ENCODE assay signal across 21 mouse cellular contexts in the genomic region with DNA sequence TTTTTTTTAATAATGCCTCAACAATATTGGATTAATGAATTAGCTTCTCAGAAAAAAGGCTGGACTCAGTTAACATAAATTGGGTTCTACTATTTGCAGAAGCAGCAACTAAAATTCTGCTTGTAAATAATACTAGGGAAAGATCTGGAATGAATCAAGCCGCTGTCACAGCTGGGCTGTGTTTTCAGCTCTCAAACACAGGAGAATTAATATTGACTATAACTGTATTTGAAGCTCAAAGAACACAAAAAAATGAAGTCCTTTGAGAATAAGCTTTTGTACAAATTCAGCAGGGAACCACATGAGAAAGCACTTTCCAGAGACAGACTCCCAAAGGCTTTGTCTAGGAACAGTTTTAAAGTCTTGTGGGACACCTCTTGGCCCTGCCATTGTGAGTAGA.
DNase-seq lines count a peak whose midpoint lies in the region; ATAC-seq lines count a peak whose summit lies in the region.
"Had no signal": no experiment of that assay in that cellular context is flagged by ENCODE, and none has a peak within 500 bp of the region (broad histone marks: within the 10 kb centered on the region; RNA-seq: fewer than 3 reads in every experiment).

No protein-coding gene starts in this region.

- H3K4me3 ChIP-seq in embryonic facial prominence, embryonic 11.5 days (ENCODE audit: low read depth, low read length) = no peak overlapping the region
- no peak overlapping the region for H3K4me3 ChIP-seq in embryonic facial prominence, embryonic 10.5 days
- H3K4me3 ChIP-seq in kidney, embryonic 16.5 days (ENCODE audit: low read length) = no peak overlapping the region
- no peak overlapping the region for H3K4me3 ChIP-seq in embryonic facial prominence, embryonic 13.5 days
- H3K4me3 ChIP-seq in limb, embryonic 12.5 days (replicated peaks) = no peak overlapping the region
- H3K4me3 ChIP-seq: forebrain, embryonic 13.5 days; hindbrain, embryonic 12.5 days; liver, embryonic 12.5 days; midbrain, embryonic 10.5 days; neural tube, embryonic 15.5 days had no signal

- H3K36me3 ChIP-seq in embryonic facial prominence, embryonic 11.5 days (replicated peaks; ENCODE audit: control insufficient read depth, insufficient read depth, low read depth, low read length) = no peaks in the 10 kb centered on the region
- no peaks in the 10 kb centered on the region for H3K36me3 ChIP-seq in embryonic facial prominence, embryonic 10.5 days (replicated peaks)
- H3K36me3 ChIP-seq in kidney, embryonic 16.5 days (ENCODE audit: insufficient read depth, low read length) = no peaks in the 10 kb centered on the region
- H3K36me3 ChIP-seq in embryonic facial prominence, embryonic 13.5 days = no peaks in the 10 kb centered on the region
- H3K36me3 ChIP-seq in limb, embryonic 12.5 days = no peaks in the 10 kb centered on the region
- H3K36me3 ChIP-seq: hindbrain, embryonic 12.5 days; liver, embryonic 12.5 days; midbrain, embryonic 10.5 days; neural tube, embryonic 15.5 days had no signal

- H3K4me2 ChIP-seq in embryonic facial prominence, embryonic 11.5 days (ENCODE audit: low read depth, low read length) = no peak overlapping the region
- no peak overlapping the region for H3K4me2 ChIP-seq in kidney, embryonic 16.5 days (replicated peaks; ENCODE audit: low read depth, low read length)
- H3K4me2 ChIP-seq in embryonic facial prominence, embryonic 13.5 days = no peak overlapping the region
- H3K4me2 ChIP-seq in limb, embryonic 12.5 days = no peak overlapping the region
- H3K4me2 ChIP-seq: forebrain, embryonic 13.5 days; hindbrain, embryonic 12.5 days; liver, embryonic 12.5 days; neural tube, embryonic 15.5 days had no signal

- WGBS in embryonic facial prominence, embryonic 11.5 days = 87% methylated on average over 1 of the region's 1 CpGs
- WGBS in embryonic facial prominence, embryonic 10.5 days = 83% methylated on average over 1 of the region's 1 CpGs
- WGBS in kidney, embryonic 16.5 days = 73% methylated on average over 1 of the region's 1 CpGs
- WGBS in embryonic facial prominence, embryonic 13.5 days = 31% methylated on average over 1 of the region's 1 CpGs
- 54% methylated on average over 1 of the region's 1 CpGs for WGBS in limb, embryonic 12.5 days

- H3K27me3 ChIP-seq in embryonic facial prominence, embryonic 11.5 days (ENCODE audit: control insufficient read depth, insufficient read depth, low read length) = no peaks in the 10 kb centered on the region
- no peaks in the 10 kb centered on the region for H3K27me3 ChIP-seq in embryonic facial prominence, embryonic 10.5 days (replicated peaks; ENCODE audit: low read depth, poor library complexity, severe bottlenecking)
- H3K27me3 ChIP-seq in kidney, embryonic 16.5 days (ENCODE audit: insufficient read depth, low read length) = no peaks in the 10 kb centered on the region
- H3K27me3 ChIP-seq in embryonic facial prominence, embryonic 13.5 days = no peaks in the 10 kb centered on the region
- H3K27me3 ChIP-seq in limb, embryonic 12.5 days = no peaks in the 10 kb centered on the region
- H3K27me3 ChIP-seq: forebrain, embryonic 13.5 days; hindbrain, embryonic 12.5 days; liver, embryonic 12.5 days; neural tube, embryonic 15.5 days had no signal

- peak; percentile 60 for DNase-seq in embryonic facial prominence, embryonic 11.5 days (ENCODE audit: low spot score)
- no peak for DNase-seq in embryonic facial prominence, embryonic 10.5 days (ENCODE audit: low spot score)
- DNase-seq in kidney, adult 8-10 months = no peak
- no peak for DNase-seq in cerebellum, adult 9-10 months
- no peak for DNase-seq in frontal cortex, postnatal 14 days (ENCODE audit: low spot score in 2 of 2)
- DNase-seq: adrenal gland, postnatal 25 days; cerebellum, adult 8-10 months; gastrocnemius, postnatal 10 days; kidney, adult 9 months; kidney, postnatal 4 days; lung, adult 18-20 months; right cerebral cortex, adult 18-20 months; right cerebral cortex, postnatal 4 days had no signal

- no peaks in the 10 kb centered on the region; the same call in 1 of the 2 replicates for H3K4me1 ChIP-seq in embryonic facial prominence, embryonic 11.5 days (ENCODE audit: control insufficient read depth, insufficient read depth, low read length)
- peaks cover 34% of the 10 kb centered on the region for H3K4me1 ChIP-seq in embryonic facial prominence, embryonic 10.5 days
- peaks cover 22% of the 10 kb centered on the region for H3K4me1 ChIP-seq in kidney, embryonic 16.5 days (ENCODE audit: insufficient read depth, low read length)
- peaks cover 65% of the 10 kb centered on the region for H3K4me1 ChIP-seq in embryonic facial prominence, embryonic 13.5 days
- peaks cover 63% of the 10 kb centered on the region for H3K4me1 ChIP-seq in limb, embryonic 12.5 days (replicated peaks)
- H3K4me1 ChIP-seq: forebrain, embryonic 13.5 days; hindbrain, embryonic 12.5 days; liver, embryonic 12.5 days had no signal

- no peak overlapping the region for H3K27ac ChIP-seq in embryonic facial prominence, embryonic 11.5 days (replicated peaks; ENCODE audit: low read depth, low read length)
- H3K27ac ChIP-seq in embryonic facial prominence, embryonic 10.5 days (replicated peaks) = no peak overlapping the region
- peak overlapping the region; percentile 53; the same call in 1 of the 2 replicates for H3K27ac ChIP-seq in kidney, embryonic 16.5 days (ENCODE audit: low read length)
- H3K27ac ChIP-seq in embryonic facial prominence, embryonic 13.5 days = peak overlapping the region; percentile 52
- peak overlapping the region; percentile 42 for H3K27ac ChIP-seq in limb, embryonic 12.5 days
- H3K27ac ChIP-seq: forebrain, embryonic 13.5 days; hindbrain, embryonic 12.5 days; liver, embryonic 12.5 days; neural tube, embryonic 15.5 days had no signal

- no peaks in the 10 kb centered on the region for H3K9me3 ChIP-seq in embryonic facial prominence, embryonic 11.5 days (replicated peaks; ENCODE audit: control insufficient read depth, low read length)
- H3K9me3 ChIP-seq in embryonic facial prominence, embryonic 10.5 days = no peaks in the 10 kb centered on the region
- no peaks in the 10 kb centered on the region for H3K9me3 ChIP-seq in kidney, embryonic 16.5 days (ENCODE audit: low read length)
- H3K9me3 ChIP-seq in embryonic facial prominence, embryonic 13.5 days = no peaks in the 10 kb centered on the region
- no peaks in the 10 kb centered on the region for H3K9me3 ChIP-seq in limb, embryonic 12.5 days
- H3K9me3 ChIP-seq: forebrain, embryonic 13.5 days; hindbrain, embryonic 12.5 days; liver, embryonic 12.5 days; midbrain, embryonic 10.5 days; neural tube, embryonic 15.5 days had no signal

- no peak overlapping the region for H3K9ac ChIP-seq in embryonic facial prominence, embryonic 11.5 days (replicated peaks; ENCODE audit: low read length)
- H3K9ac ChIP-seq in kidney, embryonic 16.5 days (replicated peaks; ENCODE audit: low read length) = no peak overlapping the region
- H3K9ac ChIP-seq in embryonic facial prominence, embryonic 13.5 days = no peak overlapping the region
- no peak overlapping the region for H3K9ac ChIP-seq in limb, embryonic 12.5 days (replicated peaks)
- H3K9ac ChIP-seq: forebrain, embryonic 13.5 days; hindbrain, embryonic 12.5 days; liver, embryonic 12.5 days; neural tube, embryonic 15.5 days had no signal

- ATAC-seq in embryonic facial prominence, embryonic 11.5 days (replicated peaks; ENCODE audit: insufficient number of reproducible peaks, low FRiP score, low TSS enrichment, low read depth) = no peak
- ATAC-seq in kidney, embryonic 16.5 days (ENCODE audit: low FRiP score, low TSS enrichment) = no peak
- no peak for ATAC-seq in embryonic facial prominence, embryonic 13.5 days (ENCODE audit: insufficient number of reproducible peaks, insufficient read depth, low FRiP score, low TSS enrichment, low read depth)
- ATAC-seq in limb, embryonic 12.5 days (ENCODE audit: insufficient number of reproducible peaks, insufficient read depth, low FRiP score, low TSS enrichment, low read depth) = no peak
- ATAC-seq: forebrain, embryonic 13.5 days; liver, embryonic 12.5 days had no signal

Comparison
In these comparisons a context has a peak if more than half of its experiments do, and no peak if none do; other contexts are left out.
1. H3K27ac ChIP-seq: peak in kidney, embryonic 16.5 days (single experiment), embryonic facial prominence, embryonic 13.5 days (single experiment) and limb, embryonic 12.5 days (single experiment); none in embryonic facial prominence, embryonic 11.5 days (single experiment) and embryonic facial prominence, embryonic 10.5 days (single experiment).